Mouse (Mus musculus): ENCODE measurements around the gene Paqr5. TPM values are rescaled to one million over a fixed set of nuclear protein-coding genes. Genes with fewer than 3 reads are reported as not detected.
A peak's percentile ranks its signal among the peaks of the same experiment; 100 is the strongest.

The Paqr5 gene
- polyA plus RNA-seq, 1 experiment, result 0.93 TPM

GRCm38 (mm10) chr9:61986055-61986454, 40.6 kb downstream of the Paqr5 start:
- no peaks in the 10 kb centered on the region for H3K4me1 ChIP-seq (ENCODE audit: control insufficient read depth, insufficient read depth, low read length)
- H3K27me3 ChIP-seq (ENCODE audit: control insufficient read depth, insufficient read depth, low read length, poor library complexity, severe bottlenecking), result no peaks in the 10 kb centered on the region
- no peaks in the 10 kb centered on the region for H3K36me3 ChIP-seq (ENCODE audit: control insufficient read depth, insufficient read depth, low read length, poor library complexity, severe bottlenecking)
- no peaks in the 10 kb centered on the region for H3K9me3 ChIP-seq (replicated peaks; ENCODE audit: control insufficient read depth, insufficient read depth, low read length, poor library complexity, severe bottlenecking)
- H3K9ac ChIP-seq (ENCODE audit: low read depth, poor library complexity, severe bottlenecking), result no peak overlapping the region
- H3K4me3 ChIP-seq (ENCODE audit: low read depth, low read length), result no peak overlapping the region
- TF ChIP-seq CTCF (IDR thresholded peaks at IDR 0.05; ENCODE audit: low read depth, low read length), result no peak
- no peak for TF ChIP-seq EP300 (IDR thresholded peaks at IDR 0.05; ENCODE audit: insufficient read depth, low read depth, low read length)
- no peak for TF ChIP-seq POLR2A (IDR thresholded peaks at IDR 0.05; ENCODE audit: insufficient read depth, low read length)
- H3K27ac ChIP-seq (ENCODE audit: insufficient read depth, low read length), result no peak overlapping the region

DNA sequence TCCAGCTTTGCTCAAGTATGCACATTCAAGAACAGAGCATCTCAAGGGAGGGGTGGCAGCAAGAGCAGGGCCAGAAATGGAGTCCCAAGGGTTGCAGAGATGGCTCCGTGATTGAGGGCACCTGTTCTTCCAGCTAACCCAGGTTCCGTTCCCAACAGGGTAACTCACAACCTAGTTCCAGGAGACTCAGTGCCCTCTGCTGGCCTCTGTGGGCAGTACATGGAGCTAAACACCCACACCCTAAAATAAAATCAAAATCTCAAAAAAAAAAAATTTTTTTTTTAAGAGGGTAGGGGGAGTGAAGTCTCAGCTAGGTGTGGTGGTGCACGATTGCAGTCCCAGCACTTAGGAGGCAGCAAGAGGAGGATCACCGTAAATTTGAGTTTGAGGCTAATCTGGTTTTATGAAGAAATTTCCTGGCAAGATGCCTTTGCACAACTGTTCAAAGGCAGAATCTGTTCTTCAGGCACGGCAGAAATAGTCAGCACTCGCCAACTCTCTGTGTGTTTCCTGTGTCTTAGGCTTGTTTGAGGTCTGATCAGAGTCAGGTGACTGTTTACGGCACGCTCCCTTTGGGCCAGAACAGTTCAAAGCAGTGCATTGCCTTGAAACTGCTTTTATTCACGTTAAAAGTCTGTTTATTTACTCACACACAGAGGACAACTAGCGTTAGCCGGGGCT, 41.3 kb downstream of the Paqr5 start:
- H3K27ac ChIP-seq (ENCODE audit: insufficient read depth, low read length), result no peak overlapping the region
- no peak overlapping the region for H3K9ac ChIP-seq (ENCODE audit: low read depth, poor library complexity, severe bottlenecking)
- H3K4me1 ChIP-seq (ENCODE audit: control insufficient read depth, insufficient read depth, low read length), result no peaks in the 10 kb centered on the region
- H3K4me3 ChIP-seq (ENCODE audit: low read depth, low read length), result no peak overlapping the region
- H3K36me3 ChIP-seq (ENCODE audit: control insufficient read depth, insufficient read depth, low read length, poor library complexity, severe bottlenecking), result no peaks in the 10 kb centered on the region
- H3K27me3 ChIP-seq (ENCODE audit: control insufficient read depth, insufficient read depth, low read length, poor library complexity, severe bottlenecking), result no peaks in the 10 kb centered on the region
- TF ChIP-seq POLR2A (IDR thresholded peaks at IDR 0.05; ENCODE audit: insufficient read depth, low read length) (no peak), CTCF (IDR thresholded peaks at IDR 0.05; ENCODE audit: low read depth, low read length) (peak; percentile 53)
- no peaks in the 10 kb centered on the region for H3K9me3 ChIP-seq (replicated peaks; ENCODE audit: control insufficient read depth, insufficient read depth, low read length, poor library complexity, severe bottlenecking)

- no peak overlapping the region for H3K9ac ChIP-seq (ENCODE audit: low read depth, poor library complexity, severe bottlenecking)
Observed at GRCm38 (mm10) chr9:61982940-61983620, 43.6 kb downstream of the Paqr5 start.

GRCm38 (mm10) chr9:61981876-61982275, 44.8 kb downstream of the Paqr5 start:
- Histone ChIP-seq H3K4me3 (ENCODE audit: low read depth, low read length) (no peak overlapping the region), H3K27me3 (ENCODE audit: control insufficient read depth, insufficient read depth, low read length, poor library complexity, severe bottlenecking) (no peaks in the 10 kb centered on the region), H3K36me3 (ENCODE audit: control insufficient read depth, insufficient read depth, low read length, poor library complexity, severe bottlenecking) (no peaks in the 10 kb centered on the region), H3K27ac (ENCODE audit: insufficient read depth, low read length) (no peak overlapping the region), H3K9ac (ENCODE audit: low read depth, poor library complexity, severe bottlenecking) (no peak overlapping the region), H3K9me3 (replicated peaks; ENCODE audit: control insufficient read depth, insufficient read depth, low read length, poor library complexity, severe bottlenecking) (no peaks in the 10 kb centered on the region), H3K4me1 (ENCODE audit: control insufficient read depth, insufficient read depth, low read length) (no peaks in the 10 kb centered on the region)
- TF ChIP-seq CTCF (IDR thresholded peaks at IDR 0.05; ENCODE audit: low read depth, low read length) (no peak), EP300 (IDR thresholded peaks at IDR 0.05; ENCODE audit: insufficient read depth, low read depth, low read length) (no peak), POLR2A (IDR thresholded peaks at IDR 0.05; ENCODE audit: insufficient read depth, low read length) (no peak)

More at GRCm38 (mm10) chr9:61982940-61983620, 43.6 kb downstream of the Paqr5 start:
- TF ChIP-seq EP300 (IDR thresholded peaks at IDR 0.05; ENCODE audit: insufficient read depth, low read depth, low read length) (no peak), CTCF (IDR thresholded peaks at IDR 0.05; ENCODE audit: low read depth, low read length) (no peak), POLR2A (IDR thresholded peaks at IDR 0.05; ENCODE audit: insufficient read depth, low read length) (no peak)
- Histone ChIP-seq H3K36me3 (ENCODE audit: control insufficient read depth, insufficient read depth, low read length, poor library complexity, severe bottlenecking) (no peaks in the 10 kb centered on the region), H3K9me3 (replicated peaks; ENCODE audit: control insufficient read depth, insufficient read depth, low read length, poor library complexity, severe bottlenecking) (no peaks in the 10 kb centered on the region), H3K27ac (ENCODE audit: insufficient read depth, low read length) (no peak overlapping the region), H3K4me3 (ENCODE audit: low read depth, low read length) (no peak overlapping the region), H3K27me3 (ENCODE audit: control insufficient read depth, insufficient read depth, low read length, poor library complexity, severe bottlenecking) (no peaks in the 10 kb centered on the region), H3K4me1 (ENCODE audit: control insufficient read depth, insufficient read depth, low read length) (no peaks in the 10 kb centered on the region)

GRCm38 (mm10) chr9:61979983-61980382, 46.7 kb downstream of the Paqr5 start:
- TF ChIP-seq EP300 (IDR thresholded peaks at IDR 0.05; ENCODE audit: insufficient read depth, low read depth, low read length) (no peak), CTCF (IDR thresholded peaks at IDR 0.05; ENCODE audit: low read depth, low read length) (no peak), POLR2A (IDR thresholded peaks at IDR 0.05; ENCODE audit: insufficient read depth, low read length) (no peak)
- no peak overlapping the region for H3K4me3 ChIP-seq (ENCODE audit: low read depth, low read length)
- H3K27me3 ChIP-seq (ENCODE audit: control insufficient read depth, insufficient read depth, low read length, poor library complexity, severe bottlenecking), result no peaks in the 10 kb centered on the region
- no peaks in the 10 kb centered on the region for H3K4me1 ChIP-seq (ENCODE audit: control insufficient read depth, insufficient read depth, low read length)
- H3K27ac ChIP-seq (ENCODE audit: insufficient read depth, low read length), result no peak overlapping the region
- H3K36me3 ChIP-seq (ENCODE audit: control insufficient read depth, insufficient read depth, low read length, poor library complexity, severe bottlenecking), result no peaks in the 10 kb centered on the region
- H3K9me3 ChIP-seq (replicated peaks; ENCODE audit: control insufficient read depth, insufficient read depth, low read length, poor library complexity, severe bottlenecking), result no peaks in the 10 kb centered on the region
- H3K9ac ChIP-seq (ENCODE audit: low read depth, poor library complexity, severe bottlenecking), result no peak overlapping the region

GRCm38 (mm10) chr9:61977258-61977945, 49.3 kb downstream of the Paqr5 start:
- H3K9me3 ChIP-seq (replicated peaks; ENCODE audit: control insufficient read depth, insufficient read depth, low read length, poor library complexity, severe bottlenecking), result no peaks in the 10 kb centered on the region
- no peaks in the 10 kb centered on the region for H3K27me3 ChIP-seq (ENCODE audit: control insufficient read depth, insufficient read depth, low read length, poor library complexity, severe bottlenecking)
- TF ChIP-seq POLR2A (IDR thresholded peaks at IDR 0.05; ENCODE audit: insufficient read depth, low read length), result no peak

More at GRCm38 (mm10) chr9:61977258-61977945, 49.3 kb downstream of the Paqr5 start:
- no peak overlapping the region for H3K9ac ChIP-seq (ENCODE audit: low read depth, poor library complexity, severe bottlenecking)
- no peaks in the 10 kb centered on the region for H3K36me3 ChIP-seq (ENCODE audit: control insufficient read depth, insufficient read depth, low read length, poor library complexity, severe bottlenecking)
- no peak overlapping the region for H3K27ac ChIP-seq (ENCODE audit: insufficient read depth, low read length)
- no peak overlapping the region for H3K4me3 ChIP-seq (ENCODE audit: low read depth, low read length)
- H3K4me1 ChIP-seq (ENCODE audit: control insufficient read depth, insufficient read depth, low read length), result no peaks in the 10 kb centered on the region

Measured in ES-Bruce4 (cell line).